In the genomic region with DNA sequence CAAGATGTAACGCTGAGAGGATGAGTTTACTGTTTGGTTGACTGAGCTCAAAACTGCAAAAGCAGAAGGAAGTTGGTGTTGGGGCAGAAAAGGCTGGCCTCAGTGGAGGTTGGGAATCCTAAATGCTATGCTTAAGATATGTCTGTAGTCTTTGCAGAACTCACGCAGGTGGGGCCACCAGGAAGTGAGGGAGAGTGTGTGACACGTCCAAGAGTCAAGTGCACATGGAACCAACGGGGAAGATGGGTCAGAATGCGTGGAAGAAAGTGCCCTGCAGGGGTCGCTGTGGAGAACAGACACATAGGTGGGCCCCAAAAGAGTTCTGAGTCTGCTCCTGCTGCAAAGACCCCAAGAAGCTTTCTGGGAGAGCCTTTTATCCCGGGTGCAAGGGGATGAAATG, we compare ENCODE assay signal across 8 mouse cellular contexts.
DNase-seq lines count a peak whose midpoint lies in the region; ATAC-seq and TF ChIP-seq lines count a peak whose summit lies in the region.

No protein-coding gene starts in this region.

- ATAC-seq in inflammation-experienced regulatory T-cells, adult 6 months, result peak; percentile 46

- no peak for TF ChIP-seq CTCF in kidney, adult 2 months (conservative IDR thresholded peaks at IDR 0.05; ENCODE audit: insufficient read depth, insufficient read length, low read depth, low read length)

- H3K27ac ChIP-seq in kidney, adult 2 months (ENCODE audit: insufficient read depth, low read depth, low read length), result no peak overlapping the region

- H3K4me3 ChIP-seq in kidney, adult 2 months (ENCODE audit: insufficient read depth, low read depth, low read length), result no peak overlapping the region

- no peaks in the 10 kb centered on the region for H3K4me1 ChIP-seq in kidney, adult 2 months (ENCODE audit: control insufficient read depth, insufficient read depth, low read length)

- H3K36me3 ChIP-seq in kidney, adult 2 months (ENCODE audit: control insufficient read depth, insufficient read depth, low read length), result no peaks in the 10 kb centered on the region
- H3K36me3 ChIP-seq in splenic B cell, adult 2 months (ENCODE audit: control insufficient read depth, insufficient read depth, low read length, poor library complexity, severe bottlenecking), result no peaks in the 10 kb centered on the region

- DNase-seq in kidney, postnatal 10 days, result peak; percentile 19
- DNase-seq in kidney, adult 2 months, result no peak
- peak; percentile 44 for DNase-seq in MN1 (ENCODE audit: low spot score)
- DNase-seq in splenic B cell, adult 2 months (ENCODE audit: low read depth, low spot score), result peak; percentile 60
- DNase-seq in embryo, embryonic 9.5 days (ENCODE audit: extremely low spot score), result no peak
- DNase-seq in kidney, postnatal 25 days, result no peak
- no peak for DNase-seq in urinary bladder, postnatal 10 days (ENCODE audit: low spot score)

- no peaks in the 10 kb centered on the region for H3K27me3 ChIP-seq in kidney, adult 2 months (replicated peaks; ENCODE audit: control insufficient read depth, insufficient read depth, low read length)
- H3K27me3 ChIP-seq in splenic B cell, adult 2 months (ENCODE audit: control insufficient read depth, insufficient read depth, low read length, poor library complexity, severe bottlenecking), result no peaks in the 10 kb centered on the region

- no peak for TF ChIP-seq POLR2A in kidney, adult 2 months (IDR thresholded peaks at IDR 0.05; ENCODE audit: low read depth, low read length)

- WGBS in kidney, adult 2 months, result 68% methylated on average over 7 of the region's 7 CpGs

Comparison
In these comparisons a context has a peak if more than half of its experiments do, and no peak if none do; other contexts are left out.
1. DNase-seq: peak in kidney, postnatal 10 days (single experiment), MN1 (single experiment) and splenic B cell, adult 2 months (single experiment); none in kidney, adult 2 months (single experiment), embryo, embryonic 9.5 days (single experiment), kidney, postnatal 25 days (0 of 2) and urinary bladder, postnatal 10 days (single experiment).